ENCODE assay signal across 23 mouse cellular contexts in the genomic region with DNA sequence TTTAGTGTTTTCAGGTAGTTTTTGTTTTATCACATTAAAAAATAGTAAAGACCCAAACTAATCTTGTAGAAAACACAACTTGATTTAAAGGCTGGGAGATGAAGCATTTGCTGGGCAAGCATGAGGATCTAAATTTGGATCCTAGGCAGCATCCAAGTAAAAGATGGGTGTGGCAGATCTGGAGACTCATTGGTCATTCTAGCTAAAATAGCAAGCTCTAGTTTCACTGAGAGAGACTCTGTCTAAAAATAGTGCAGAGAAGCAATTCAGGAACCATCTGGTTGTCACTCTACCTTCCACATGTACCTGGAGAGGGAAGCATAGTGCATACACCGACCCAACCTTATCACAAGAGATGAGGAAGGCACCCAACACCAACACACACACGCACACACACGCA. TPM values are rescaled to one million over a fixed set of nuclear protein-coding genes. Genes with fewer than 3 reads are reported as not detected.
A peak's percentile ranks its signal among the peaks of the same experiment; 100 is the strongest.
DNase-seq lines count a peak whose midpoint lies in the region; ATAC-seq and TF ChIP-seq lines count a peak whose summit lies in the region.
"Had no signal": no experiment of that assay in that cellular context is flagged by ENCODE, and none has a peak within 500 bp of the region (broad histone marks: within the 10 kb centered on the region; RNA-seq: fewer than 3 reads in every experiment).

No protein-coding gene starts in this region.

- no peaks in the 10 kb centered on the region for H3K27me3 ChIP-seq in heart, embryonic 13.5 days (replicated peaks)
- no peaks in the 10 kb centered on the region for H3K27me3 ChIP-seq in heart, embryonic 15.5 days
- H3K27me3 ChIP-seq: forebrain, embryonic 13.5 days; intestine, embryonic 15.5 days; limb, embryonic 13.5 days; liver, embryonic 12.5 days; midbrain, embryonic 12.5 days; neural tube, embryonic 15.5 days; Patski had no signal

- intact Hi-C loops in gastrocnemius, adult 2 months (cut with DNase I): no loop called here
- intact Hi-C loops in gastrocnemius, postnatal 14 days (cut with DNase I; ENCODE audit: low total_unique reads): no loop called here

- no peak overlapping the region for H3K4me3 ChIP-seq in gastrocnemius, adult 2 months
- H3K4me3 ChIP-seq in heart, embryonic 13.5 days: no peak overlapping the region
- H3K4me3 ChIP-seq in heart, embryonic 15.5 days: no peak overlapping the region
- H3K4me3 ChIP-seq: forebrain, embryonic 13.5 days; hindbrain, embryonic 10.5 days; intestine, embryonic 15.5 days; limb, embryonic 13.5 days; liver, embryonic 12.5 days; midbrain, embryonic 12.5 days; neural tube, embryonic 15.5 days had no signal

- H3K9me3 ChIP-seq in heart, embryonic 13.5 days: no peaks in the 10 kb centered on the region
- no peaks in the 10 kb centered on the region for H3K9me3 ChIP-seq in heart, embryonic 15.5 days (replicated peaks)
- H3K9me3 ChIP-seq: forebrain, embryonic 13.5 days; G1E; hindbrain, embryonic 10.5 days; intestine, embryonic 15.5 days; limb, embryonic 13.5 days; liver, embryonic 12.5 days; midbrain, embryonic 12.5 days; neural tube, embryonic 15.5 days had no signal

- WGBS in heart, embryonic 13.5 days: 74% methylated on average over 3 of the region's 3 CpGs
- 79% methylated on average over 3 of the region's 3 CpGs for WGBS in heart, embryonic 15.5 days

- no peak for TF ChIP-seq CTCF in gastrocnemius, adult 2 months (IDR thresholded peaks at IDR 0.05)

- no peak for DNase-seq in gastrocnemius, adult 2 months
- DNase-seq in gastrocnemius, postnatal 14 days: no peak
- DNase-seq in heart, postnatal 4 days: no peak
- no peak for DNase-seq in spleen, postnatal 10 days (ENCODE audit: low spot score in 2 of 2)
- no peak for DNase-seq in embryo, embryonic 11 days
- DNase-seq: gastrocnemius, postnatal 36 days; kidney, adult 8-10 months; kidney, postnatal 25 days; lung, adult 18-20 months; lung, postnatal 10 days had no signal

- H3K4me1 ChIP-seq in heart, embryonic 13.5 days: peaks cover 9% of the 10 kb centered on the region
- peaks cover 9% of the 10 kb centered on the region; the same call in 1 of the 2 replicates for H3K4me1 ChIP-seq in heart, embryonic 15.5 days (replicated peaks)
- H3K4me1 ChIP-seq: forebrain, embryonic 13.5 days; hindbrain, embryonic 10.5 days; intestine, embryonic 15.5 days; limb, embryonic 13.5 days; midbrain, embryonic 12.5 days; neural tube, embryonic 15.5 days had no signal

- H3K4me2 ChIP-seq in heart, embryonic 13.5 days: no peak overlapping the region
- no peak overlapping the region for H3K4me2 ChIP-seq in heart, embryonic 15.5 days
- H3K4me2 ChIP-seq: forebrain, embryonic 13.5 days; intestine, embryonic 15.5 days; limb, embryonic 13.5 days; liver, embryonic 12.5 days; midbrain, embryonic 12.5 days; neural tube, embryonic 15.5 days had no signal

- no peak overlapping the region for H3K9ac ChIP-seq in heart, embryonic 13.5 days
- no peak overlapping the region for H3K9ac ChIP-seq in heart, embryonic 15.5 days
- H3K9ac ChIP-seq: forebrain, embryonic 13.5 days; intestine, embryonic 15.5 days; limb, embryonic 13.5 days; liver, embryonic 12.5 days; midbrain, embryonic 12.5 days; neural tube, embryonic 15.5 days had no signal

- ATAC-seq in heart, embryonic 13.5 days (ENCODE audit: extremely low read depth, insufficient number of reproducible peaks, low FRiP score, low TSS enrichment): no peak
- ATAC-seq in heart, embryonic 15.5 days (replicated peaks; ENCODE audit: insufficient number of reproducible peaks, insufficient read depth, low FRiP score, low read depth): no peak; the same call in 1 of the 2 replicates
- ATAC-seq: forebrain, embryonic 13.5 days; hindbrain, embryonic 16.5 days; intestine, embryonic 15.5 days; liver, embryonic 12.5 days; Patski had no signal

- H3K36me3 ChIP-seq in heart, embryonic 13.5 days: peaks cover 99% of the 10 kb centered on the region
- H3K36me3 ChIP-seq in heart, embryonic 15.5 days: peaks cover 85% of the 10 kb centered on the region

- peak overlapping the region; percentile 84 for H3K27ac ChIP-seq in gastrocnemius, adult 2 months
- H3K27ac ChIP-seq in heart, embryonic 13.5 days (replicated peaks): peak overlapping the region; percentile 46
- peak overlapping the region; percentile 38 for H3K27ac ChIP-seq in heart, embryonic 15.5 days
- H3K27ac ChIP-seq: forebrain, embryonic 13.5 days; hindbrain, embryonic 10.5 days; intestine, embryonic 15.5 days; limb, embryonic 13.5 days; liver, embryonic 12.5 days; midbrain, embryonic 12.5 days; neural tube, embryonic 15.5 days had no signal

RNA-seq across cellular contexts. Expression of gene Smarce1, which starts 14.6 kb away (rescaled TPM):
- 10 to 100 TPM; 33.2 to 33.4 TPM for total RNA-seq in gastrocnemius, adult 2 months (2021)
- total RNA-seq in gastrocnemius, postnatal 14 days (2021): 10 to 100 TPM; 35.8 to 45.7 TPM
- polyA plus RNA-seq in heart, embryonic 13.5 days (2015; fragmentation: Nextera tagmentation; extraction: Ambion mirVana): 150 and 165 TPM in 2 replicates
- 10 to 100 TPM; 92.8 to 99.8 TPM for total RNA-seq in heart, postnatal 4 days (2021)
- polyA plus RNA-seq in heart, embryonic 15.5 days (2015; fragmentation: Nextera tagmentation; extraction: Ambion mirVana): 136 and 143 TPM in 2 replicates

RNA-seq across cellular contexts. Expression of gene Krt222, which starts 27.7 kb away (rescaled TPM):
- 1 to 10 TPM; 2.0 to 6.1 TPM for total RNA-seq in gastrocnemius, adult 2 months (2021)
- 10 to 100 TPM in 1 of 2 experiments, 1 to 10 TPM in 1; 8.9 to 11.4 TPM for total RNA-seq in gastrocnemius, postnatal 14 days (2021)
- polyA plus RNA-seq in heart, embryonic 13.5 days (2015; fragmentation: Nextera tagmentation; extraction: Ambion mirVana): 1.7 and 1.9 TPM in 2 replicates
- total RNA-seq in heart, postnatal 4 days (2021): 1 to 10 TPM; 7.5 to 8.2 TPM
- 2.1 and 3.1 TPM in 2 replicates for polyA plus RNA-seq in heart, embryonic 15.5 days (2015; fragmentation: Nextera tagmentation; extraction: Ambion mirVana)
- total RNA-seq: megakaryocyte progenitor cell, adult 5-6 weeks had no signal
- polyA plus RNA-seq: G1E had no signal
